Mouse (Mus musculus): Measurements from ENCODE around the gene Qsox1. TPM values are rescaled to one million over a fixed set of nuclear protein-coding genes. Genes with fewer than 3 reads are reported as not detected.

The Qsox1 gene
- polyA plus RNA-seq, 1 experiment from 2014 or later = 14.8 TPM

DNA sequence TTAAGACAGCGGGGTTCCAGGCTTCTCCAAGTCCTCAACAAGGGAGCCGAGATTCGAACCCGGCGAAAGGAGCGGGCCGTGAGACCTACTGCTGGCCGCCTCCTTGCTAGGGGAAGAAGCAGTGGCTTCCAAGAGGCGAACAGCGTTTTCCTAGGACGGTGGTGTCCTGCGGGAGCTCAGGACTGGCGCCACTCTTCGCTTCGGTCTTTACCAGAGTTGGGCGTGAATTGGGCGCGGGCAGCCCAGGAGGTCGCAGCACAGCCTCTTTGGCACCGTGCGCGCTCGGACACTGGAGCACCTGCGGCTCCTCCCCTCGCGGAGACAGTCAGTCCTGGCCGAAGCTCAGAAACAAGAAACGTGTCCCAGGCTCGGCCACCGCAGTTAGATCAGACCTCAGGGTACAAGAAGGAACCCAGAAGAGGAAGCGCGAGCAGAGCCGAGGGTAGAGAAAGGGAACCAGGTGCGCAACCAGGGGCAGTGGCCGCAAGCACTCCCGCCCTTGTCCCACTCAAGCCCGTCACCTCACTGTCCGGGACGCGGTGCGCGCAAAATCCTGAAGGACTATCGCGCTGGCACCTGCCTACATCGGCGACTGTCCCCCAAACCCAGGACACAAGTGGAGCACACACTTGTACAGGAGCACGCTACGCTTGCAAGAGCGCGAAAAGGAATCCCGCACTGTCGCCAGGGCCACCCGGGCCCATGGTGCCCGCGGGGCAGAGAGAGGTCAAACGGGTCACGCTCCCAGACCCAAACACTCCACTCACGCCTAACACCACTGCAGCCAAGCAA is 75.5 kb downstream of the Qsox1 start:
- H3K27me3 ChIP-seq (replicated peaks; ENCODE audit: low read depth, poor library complexity, severe bottlenecking) = peaks cover 100% of the 10 kb centered on the region
- peaks cover 31% of the 10 kb centered on the region for H3K4me1 ChIP-seq
- DNase-seq (ENCODE audit: low spot score) = peak; percentile 59
- no peaks in the 10 kb centered on the region for H3K9me3 ChIP-seq
- WGBS = under 1% methylated on average over 58 of the region's 58 CpGs
- no peaks in the 10 kb centered on the region for H3K36me3 ChIP-seq (replicated peaks)
- H3K4me3 ChIP-seq = peak overlapping the region; percentile 16
- no peak overlapping the region for H3K27ac ChIP-seq (replicated peaks)

DNA sequence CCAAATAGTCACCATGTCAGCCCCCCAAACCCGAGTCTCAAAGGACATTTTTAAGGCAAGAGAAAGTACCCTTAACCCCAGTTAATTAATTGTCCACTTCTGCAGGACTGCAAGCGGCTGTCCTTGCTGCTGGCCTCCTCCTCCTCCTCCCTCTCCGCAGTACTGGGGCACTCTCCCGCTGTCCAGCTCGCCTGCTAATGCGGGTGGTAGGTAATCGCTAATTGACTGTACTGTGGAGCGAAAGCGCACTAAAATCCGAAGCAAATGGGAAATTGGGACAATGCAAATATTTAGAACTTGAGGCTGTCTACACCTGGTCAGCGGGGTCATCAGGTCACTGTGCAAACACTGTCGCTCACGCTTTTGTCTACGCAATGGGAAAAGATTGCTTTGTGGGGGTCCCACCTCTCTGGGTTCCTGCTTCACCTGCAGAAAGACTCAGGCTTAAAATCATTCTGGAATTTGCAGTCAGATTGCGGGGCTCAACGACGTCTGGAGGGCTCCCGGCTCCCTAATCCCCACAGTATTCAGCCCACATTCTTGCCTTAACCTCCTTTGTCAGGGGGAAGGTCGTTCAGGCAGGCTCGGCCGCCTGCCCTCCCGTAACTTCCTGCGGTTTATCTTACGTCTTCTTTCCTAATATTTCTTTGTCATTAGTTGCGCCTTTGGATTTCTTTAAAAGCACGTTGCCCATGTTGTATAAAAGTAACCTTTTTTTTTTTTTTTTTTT is 76.4 kb downstream of the Qsox1 start:
- Histone ChIP-seq H3K9me3 (no peaks in the 10 kb centered on the region), H3K4me1 (peaks cover 22% of the 10 kb centered on the region), H3K27ac (replicated peaks) (no peak overlapping the region), H3K27me3 (replicated peaks; ENCODE audit: low read depth, poor library complexity, severe bottlenecking) (peaks cover 100% of the 10 kb centered on the region), H3K36me3 (replicated peaks) (no peaks in the 10 kb centered on the region), H3K4me3 (no peak overlapping the region)
- under 1% methylated on average over 26 of the region's 26 CpGs for WGBS
- peak; percentile 50 for DNase-seq (ENCODE audit: low spot score)

DNA sequence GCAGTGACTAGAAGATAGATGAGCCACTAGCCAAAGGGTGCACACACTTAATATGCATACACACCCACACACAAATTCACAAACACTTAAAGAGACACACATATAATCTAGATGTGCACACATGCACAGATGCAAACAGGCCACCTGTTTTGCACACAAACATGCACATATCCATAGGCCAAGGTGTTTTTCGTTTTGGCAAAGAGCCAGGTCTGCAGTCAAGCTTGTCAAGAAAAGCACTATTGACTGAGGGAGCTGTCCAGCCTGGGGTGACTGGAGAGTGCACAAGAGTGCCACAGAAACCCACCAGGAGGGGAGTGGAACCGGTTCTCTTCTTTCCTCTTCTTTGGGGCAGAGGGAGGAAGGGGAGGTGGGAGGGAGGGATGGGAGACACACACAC is 81.5 kb downstream of the Qsox1 start:
- Histone ChIP-seq H3K27ac (replicated peaks) (no peak overlapping the region), H3K9me3 (no peaks in the 10 kb centered on the region), H3K4me1 (peaks cover 8% of the 10 kb centered on the region), H3K36me3 (replicated peaks) (no peaks in the 10 kb centered on the region), H3K4me3 (no peak overlapping the region), H3K27me3 (replicated peaks; ENCODE audit: low read depth, poor library complexity, severe bottlenecking) (peaks cover 97% of the 10 kb centered on the region)
- 4% methylated on average over 2 of the region's 2 CpGs for WGBS
- no peak for DNase-seq (ENCODE audit: low spot score)

GRCm38 (mm10) chr1:155729113-155729795 is 83.4 kb downstream of the Qsox1 start:
- Histone ChIP-seq H3K27me3 (replicated peaks; ENCODE audit: low read depth, poor library complexity, severe bottlenecking) (peaks cover 97% of the 10 kb centered on the region), H3K9me3 (no peaks in the 10 kb centered on the region), H3K36me3 (replicated peaks) (no peaks in the 10 kb centered on the region), H3K27ac (replicated peaks) (no peak overlapping the region), H3K4me3 (no peak overlapping the region), H3K4me1 (peaks cover 8% of the 10 kb centered on the region)
- no peak for DNase-seq (ENCODE audit: low spot score)
- 2% methylated on average over 23 of the region's 23 CpGs for WGBS

DNA sequence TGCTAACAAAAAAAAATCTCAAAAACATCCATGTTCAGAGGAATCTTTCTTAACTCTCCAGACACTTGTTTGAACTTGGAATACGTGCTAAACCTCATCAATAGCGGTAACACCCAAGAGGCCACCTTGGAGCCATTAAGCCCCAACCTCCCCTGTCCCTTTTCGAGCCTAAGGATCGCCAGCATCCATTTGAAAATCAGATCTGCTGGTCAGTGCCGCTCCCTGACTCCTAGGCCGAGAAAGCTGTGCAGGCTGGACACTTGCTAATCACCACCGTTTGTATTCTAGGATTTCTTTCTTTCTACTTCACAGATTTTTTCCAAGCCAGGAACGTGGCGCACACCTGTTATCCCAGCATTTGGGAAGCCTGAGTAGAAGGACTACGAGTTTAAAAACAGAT is 84.9 kb downstream of the Qsox1 start:
- H3K27ac ChIP-seq (replicated peaks) = no peak overlapping the region
- WGBS = 23% methylated on average over 10 of the region's 10 CpGs
- H3K36me3 ChIP-seq (replicated peaks) = no peaks in the 10 kb centered on the region
- H3K9me3 ChIP-seq = no peaks in the 10 kb centered on the region
- no peak overlapping the region for H3K4me3 ChIP-seq
- peaks cover 10% of the 10 kb centered on the region for H3K4me1 ChIP-seq
- H3K27me3 ChIP-seq (replicated peaks; ENCODE audit: low read depth, poor library complexity, severe bottlenecking) = peaks cover 97% of the 10 kb centered on the region
- DNase-seq (ENCODE audit: low spot score) = no peak

Other genes with a start within 250 kb of the Qsox1 start
- 1.1 and 2.5 TPM in 2 replicates for gene Lhx4, start 61.2 kb downstream of the Qsox1 start, polyA plus RNA-seq (2016; fragmentation: Nextera tagmentation; extraction: Ambion mirVana)
- gene Cep350, start 160.4 kb upstream of the Qsox1 start, polyA plus RNA-seq (2016; fragmentation: Nextera tagmentation; extraction: Ambion mirVana) = 7.7 and 8.2 TPM in 2 replicates
- 111 and 116 TPM in 2 replicates for gene Tor1aip2, start 222.5 kb upstream of the Qsox1 start, polyA plus RNA-seq (2016; fragmentation: Nextera tagmentation; extraction: Ambion mirVana)
- 37.0 and 38.8 TPM in 2 replicates for gene Tor1aip1, start 223.6 kb upstream of the Qsox1 start, polyA plus RNA-seq (2016; fragmentation: Nextera tagmentation; extraction: Ambion mirVana)

Data from embryonic facial prominence, embryonic 10.5 days (tissue).